Mouse (Mus musculus) heart, embryonic 15.5 days (tissue): Measurements from ENCODE around the gene Ptx4. TPM values are rescaled to one million over a fixed set of nuclear protein-coding genes. Genes with fewer than 3 reads are reported as not detected.

Experiments used
- ATAC-seq: fragments of 200-750 bp; cut with Nextera tagmentation; replicated peaks from 2 replicates; pipeline ENCODE4 v1.8.0; 2017; ENCODE audit warnings: low read depth, moderate TSS enrichment; ENCODE audit not compliant: insufficient number of reproducible peaks, insufficient read depth, low FRiP score
- H3K27ac ChIP-seq: fragments of 300-500 bp; sonication (generic); 2 replicates; pipeline ENCODE4 v1.5.1; 2015; ENCODE audit warnings: mild to moderate bottlenecking, inconsistent platforms
- H3K27me3 ChIP-seq: fragments of 300-500 bp; sonication (generic); 2 replicates; pipeline ENCODE4 v1.6.1; 2015; ENCODE audit warnings: inconsistent platforms
- H3K36me3 ChIP-seq: fragments of 300-500 bp; sonication (generic); 2 replicates; pipeline ENCODE4 v1.6.1; 2015; ENCODE audit warnings: mild to moderate bottlenecking, inconsistent platforms
- H3K4me1 ChIP-seq: fragments of 300-500 bp; sonication (generic); replicated peaks from 2 replicates; pipeline ENCODE4 v1.6.1; 2015; ENCODE audit warnings: inconsistent platforms
- H3K4me2 ChIP-seq: fragments of 300-500 bp; sonication (generic); 2 replicates; pipeline ENCODE4 v1.6.1; 2015; ENCODE audit warnings: inconsistent platforms, mild to moderate bottlenecking, moderate library complexity
- H3K4me3 ChIP-seq: fragments of 300-500 bp; sonication (generic); 2 replicates; pipeline ENCODE4 v1.5.1; 2015; ENCODE audit warnings: mild to moderate bottlenecking, inconsistent platforms
- H3K9ac ChIP-seq: fragments of 300-500 bp; sonication (generic); 2 replicates; pipeline ENCODE4 v1.6.1; 2015; ENCODE audit warnings: mild to moderate bottlenecking, inconsistent platforms
- H3K9me3 ChIP-seq: fragments of 300-500 bp; sonication (generic); replicated peaks from 2 replicates; pipeline ENCODE4 v1.6.1; 2016; ENCODE audit warnings: inconsistent platforms
- WGBS: fragments of 180-500 bp; shearing (Covaris S2); methylation state at CpG from one replicate; pipeline ENCODE4 v1.1.7; 2015; ENCODE audit warnings: mixed read lengths; 5-methylcytosine and 5-hydroxymethylcytosine counted together
- polyA plus RNA-seq: library from polyadenylated mRNA; unstranded; fragments of >200 nt; fragmentation: Nextera tagmentation; extraction: Ambion mirVana; gene quantifications from 2 replicates; pipeline ENCODE4 v1.2.1, GENCODE M21; 2015

The Ptx4 gene
- polyA plus RNA-seq, 1 experiment from 2014 or later: 0.30 TPM

GRCm38 (mm10) chr17:25090450-25090849, 30.1 kb upstream of the Ptx4 start:
- H3K9me3 ChIP-seq: no peaks in the 10 kb centered on the region
- WGBS: 87% methylated on average over 10 of the region's 10 CpGs
- H3K27me3 ChIP-seq: no peaks in the 10 kb centered on the region
- no peak for ATAC-seq
- H3K4me1 ChIP-seq: no peaks in the 10 kb centered on the region
- no peak overlapping the region for H3K4me2 ChIP-seq
- no peak overlapping the region for H3K27ac ChIP-seq
- H3K36me3 ChIP-seq: peaks cover 5% of the 10 kb centered on the region; the same call in 1 of the 2 replicates
- no peak overlapping the region for H3K4me3 ChIP-seq
- no peak overlapping the region for H3K9ac ChIP-seq

DNA sequence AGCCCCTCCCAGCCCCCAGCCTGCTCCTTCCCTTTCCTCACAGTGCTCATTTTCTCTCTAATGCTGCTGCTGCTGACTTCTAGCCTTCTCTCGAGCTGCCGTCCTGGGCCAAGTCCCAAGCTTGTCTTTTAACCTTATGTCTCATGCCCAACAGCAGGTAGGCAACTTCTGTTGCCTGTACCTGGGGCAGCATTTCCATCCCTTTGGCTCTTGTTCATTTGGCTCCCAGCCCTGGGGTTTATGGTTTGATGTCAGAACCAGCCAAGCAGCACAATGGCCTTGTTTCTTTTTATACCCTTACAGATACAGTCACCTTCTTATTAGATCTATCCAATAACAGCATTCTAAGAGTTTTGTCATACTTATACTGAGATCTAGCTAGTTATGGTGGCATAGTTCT, 24.3 kb upstream of the Ptx4 start:
- no peaks in the 10 kb centered on the region for H3K27me3 ChIP-seq
- H3K9me3 ChIP-seq: no peaks in the 10 kb centered on the region
- no peak overlapping the region for H3K9ac ChIP-seq
- H3K4me2 ChIP-seq: no peak overlapping the region
- no peak for ATAC-seq
- H3K4me1 ChIP-seq: no peaks in the 10 kb centered on the region
- H3K4me3 ChIP-seq: no peak overlapping the region
- WGBS: 74% methylated on average over 2 of the region's 2 CpGs
- H3K36me3 ChIP-seq: peaks cover 34% of the 10 kb centered on the region
- H3K27ac ChIP-seq: no peak overlapping the region

DNA sequence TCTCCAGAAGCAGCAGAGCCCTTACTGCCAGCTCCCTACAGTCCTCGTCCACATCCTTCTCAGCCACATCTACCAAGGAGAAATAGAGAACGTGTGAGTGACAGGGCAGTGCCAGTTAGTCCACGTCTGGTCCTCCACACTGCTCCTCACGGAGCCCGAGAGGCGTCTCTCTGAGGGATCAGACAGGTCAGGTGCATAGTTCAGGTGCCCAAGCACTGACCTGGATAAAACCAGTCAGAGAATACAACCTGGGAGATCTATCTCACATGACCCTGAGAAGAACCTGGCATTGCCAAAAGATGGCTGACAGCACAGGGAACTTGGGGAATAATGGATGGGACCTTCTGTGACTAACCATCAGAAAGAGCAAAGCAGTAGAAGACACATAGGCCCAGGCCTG, 20.5 kb upstream of the Ptx4 start:
- H3K36me3 ChIP-seq: peaks cover 67% of the 10 kb centered on the region
- no peak overlapping the region for H3K4me2 ChIP-seq
- H3K27ac ChIP-seq: no peak overlapping the region
- no peaks in the 10 kb centered on the region for H3K9me3 ChIP-seq
- no peaks in the 10 kb centered on the region for H3K27me3 ChIP-seq
- no peak for ATAC-seq
- no peak overlapping the region for H3K4me3 ChIP-seq
- 90% methylated on average over 6 of the region's 6 CpGs for WGBS
- H3K4me1 ChIP-seq: no peaks in the 10 kb centered on the region
- H3K9ac ChIP-seq: no peak overlapping the region

- WGBS: 88% methylated on average over 11 of the region's 11 CpGs
Observed at GRCm38 (mm10) chr17:25101338-25101737, 19.2 kb upstream of the Ptx4 start.

DNA sequence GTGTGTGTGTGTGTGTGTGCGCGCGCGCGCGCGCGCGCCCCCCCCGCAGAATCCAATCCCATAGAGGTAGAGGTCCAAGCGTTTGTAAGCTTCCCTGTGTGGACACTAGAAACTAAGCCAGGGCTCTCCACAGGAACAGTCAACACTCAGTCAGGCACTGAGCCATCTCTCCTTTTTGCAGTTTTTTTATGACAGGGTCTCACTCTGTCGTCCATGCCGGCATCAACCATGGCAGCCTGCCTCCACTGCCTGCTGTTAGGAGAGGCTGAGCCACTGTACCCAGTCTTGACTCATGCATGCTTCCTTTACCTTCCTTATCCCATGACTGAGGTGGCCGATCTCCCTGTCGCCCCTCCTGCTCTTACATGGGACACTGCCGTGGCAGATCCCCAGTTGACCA, 12.8 kb upstream of the Ptx4 start:
- no peak for ATAC-seq
- no peak overlapping the region for H3K9ac ChIP-seq
- H3K4me1 ChIP-seq: peaks cover 13% of the 10 kb centered on the region
- no peak overlapping the region for H3K4me2 ChIP-seq
- no peaks in the 10 kb centered on the region for H3K27me3 ChIP-seq
- H3K36me3 ChIP-seq: peaks cover 68% of the 10 kb centered on the region
- no peaks in the 10 kb centered on the region for H3K9me3 ChIP-seq
- no peak overlapping the region for H3K4me3 ChIP-seq
- 84% methylated on average over 15 of the region's 16 CpGs for WGBS
- no peak overlapping the region for H3K27ac ChIP-seq

More at GRCm38 (mm10) chr17:25101338-25101737, 19.2 kb upstream of the Ptx4 start:
- Histone ChIP-seq H3K27ac (no peak overlapping the region), H3K9me3 (no peaks in the 10 kb centered on the region), H3K4me3 (no peak overlapping the region), H3K27me3 (no peaks in the 10 kb centered on the region), H3K4me2 (no peak overlapping the region), H3K36me3 (peaks cover 78% of the 10 kb centered on the region), H3K9ac (no peak overlapping the region), H3K4me1 (no peaks in the 10 kb centered on the region)
- no peak for ATAC-seq

DNA sequence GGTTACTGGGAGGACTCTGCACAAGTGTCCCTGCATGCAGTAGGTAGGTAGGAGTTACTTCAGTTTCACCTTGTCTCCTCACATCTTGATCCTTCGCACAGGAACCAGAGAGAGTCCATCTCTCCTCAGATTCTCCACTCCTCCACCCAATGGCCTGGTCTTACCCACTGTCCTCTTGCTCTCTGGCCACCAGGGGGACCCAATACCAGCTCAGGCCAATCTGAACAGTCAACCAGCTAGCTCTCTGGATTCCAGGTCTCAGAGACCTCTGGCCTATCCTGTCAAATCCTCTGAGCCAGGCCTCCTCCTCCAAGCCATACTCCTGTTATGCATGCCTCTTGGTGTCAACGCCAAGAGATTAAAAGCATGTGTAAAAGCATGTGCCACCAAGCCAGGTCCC, 11.0 kb upstream of the Ptx4 start:
- Histone ChIP-seq H3K27me3 (no peaks in the 10 kb centered on the region), H3K27ac (no peak overlapping the region), H3K4me3 (no peak overlapping the region), H3K9me3 (no peaks in the 10 kb centered on the region), H3K4me1 (peaks cover 20% of the 10 kb centered on the region), H3K36me3 (peaks cover 50% of the 10 kb centered on the region), H3K4me2 (no peak overlapping the region), H3K9ac (no peak overlapping the region)
- 65% methylated on average over 2 of the region's 2 CpGs for WGBS
- ATAC-seq: no peak

- WGBS: 93% methylated on average over 6 of the region's 6 CpGs
- H3K27me3 ChIP-seq: no peaks in the 10 kb centered on the region
- H3K9me3 ChIP-seq: no peaks in the 10 kb centered on the region
- no peak overlapping the region for H3K4me2 ChIP-seq
- ATAC-seq: no peak
- no peak overlapping the region for H3K9ac ChIP-seq
- H3K4me3 ChIP-seq: no peak overlapping the region
- peaks cover 41% of the 10 kb centered on the region for H3K36me3 ChIP-seq
- peaks cover 26% of the 10 kb centered on the region for H3K4me1 ChIP-seq
- H3K27ac ChIP-seq: no peak overlapping the region
Observed at GRCm38 (mm10) chr17:25110590-25110989, 10.0 kb upstream of the Ptx4 start.

- Histone ChIP-seq H3K9ac (no peak overlapping the region), H3K9me3 (no peaks in the 10 kb centered on the region), H3K4me1 (peaks cover 29% of the 10 kb centered on the region), H3K4me3 (no peak overlapping the region), H3K4me2 (no peak overlapping the region), H3K27ac (no peak overlapping the region), H3K27me3 (no peaks in the 10 kb centered on the region), H3K36me3 (peaks cover 35% of the 10 kb centered on the region)
- 89% methylated on average over 5 of the region's 5 CpGs for WGBS
- no peak for ATAC-seq
Observed at GRCm38 (mm10) chr17:25111220-25111619, 9.3 kb upstream of the Ptx4 start.

- peak overlapping the region; percentile 43 for H3K27ac ChIP-seq
- peaks cover 30% of the 10 kb centered on the region for H3K36me3 ChIP-seq
- peak overlapping the region; percentile 2; the same call in 1 of the 2 replicates for H3K9ac ChIP-seq
- no peak overlapping the region for H3K4me3 ChIP-seq
- WGBS: 55% methylated on average over 8 of the region's 8 CpGs
- H3K9me3 ChIP-seq: no peaks in the 10 kb centered on the region
- ATAC-seq: no peak
- H3K4me2 ChIP-seq: no peak overlapping the region
- no peaks in the 10 kb centered on the region for H3K27me3 ChIP-seq
- peaks cover 30% of the 10 kb centered on the region for H3K4me1 ChIP-seq
Observed at GRCm38 (mm10) chr17:25111739-25112422, 8.7 kb upstream of the Ptx4 start.

DNA sequence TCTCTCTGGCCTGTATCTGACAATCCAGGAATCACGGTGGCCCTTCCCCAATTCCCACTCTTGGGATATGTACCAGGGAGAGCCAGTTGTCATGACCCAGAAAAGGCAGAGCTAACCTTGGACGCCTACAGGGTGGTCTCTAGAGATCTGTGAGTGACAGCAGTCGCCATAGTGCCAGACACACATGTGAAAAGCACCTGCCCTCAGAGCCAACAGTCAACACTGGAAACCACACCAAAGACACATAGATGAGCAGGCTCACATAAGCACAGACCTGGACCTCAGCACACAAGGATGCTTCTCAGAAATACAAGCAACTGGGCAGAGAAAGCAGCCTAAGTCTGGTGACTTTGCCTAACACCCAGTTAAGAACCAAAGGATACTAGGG, 8.1 kb upstream of the Ptx4 start:
- Histone ChIP-seq H3K4me1 (peaks cover 30% of the 10 kb centered on the region), H3K27me3 (no peaks in the 10 kb centered on the region), H3K36me3 (peaks cover 29% of the 10 kb centered on the region), H3K9me3 (no peaks in the 10 kb centered on the region), H3K4me3 (no peak overlapping the region), H3K4me2 (no peak overlapping the region), H3K27ac (peak overlapping the region; percentile 43), H3K9ac (peak overlapping the region; percentile 2; the same call in 1 of the 2 replicates)
- ATAC-seq: no peak
- WGBS: 72% methylated on average over 3 of the region's 3 CpGs

- peak overlapping the region; percentile 66 for H3K4me3 ChIP-seq
- H3K4me1 ChIP-seq: peaks cover 30% of the 10 kb centered on the region
- H3K9ac ChIP-seq: peak overlapping the region; percentile 76
- 10% methylated on average over 23 of the region's 23 CpGs for WGBS
- peak overlapping the region; percentile 97 for H3K4me2 ChIP-seq
- 0 out of 2 replicates have a peak, but pooled peaks cover 9% of the 10 kb centered on the region for H3K36me3 ChIP-seq
- no peaks in the 10 kb centered on the region for H3K9me3 ChIP-seq
- ATAC-seq: peak; percentile 68
- H3K27ac ChIP-seq: peak overlapping the region; percentile 88
- no peaks in the 10 kb centered on the region for H3K27me3 ChIP-seq
Observed at GRCm38 (mm10) chr17:25114908-25115645, 5.5 kb upstream of the Ptx4 start.
